ENCODE assay signal across 8 mouse cellular contexts in genomic region chr10:83776272-83776878, GRCm38 (mm10). TPM values are rescaled to one million over a fixed set of nuclear protein-coding genes. Genes with fewer than 3 reads are reported as not detected.
DNase-seq lines count a peak whose midpoint lies in the region; ATAC-seq and TF ChIP-seq lines count a peak whose summit lies in the region.

No protein-coding gene starts in this region.

- DNase-seq in midbrain, embryonic 10.5 days (ENCODE audit: low spot score) = peak; percentile 61
- peak; percentile 59 for DNase-seq in adrenal gland, postnatal 25 days
- peak; percentile 70 for DNase-seq in embryonic facial prominence, embryonic 10.5 days (ENCODE audit: low spot score)
- peak; percentile 69 to 80 for DNase-seq in heart, postnatal 14 days
- DNase-seq in layer of hippocampus, postnatal 25 days (ENCODE audit: extremely low spot score in 1 of 2, low spot score in 1 of 2) = peak; percentile 39 to 73
- DNase-seq in midbrain, postnatal 0 days (ENCODE audit: low spot score) = peak; percentile 89
- DNase-seq in thymus, postnatal 14 days = peak; percentile 48

- peaks cover 17% of the 10 kb centered on the region for H3K9me3 ChIP-seq in midbrain, embryonic 10.5 days (replicated peaks)
- H3K9me3 ChIP-seq in midbrain, embryonic 15.5 days = no peaks in the 10 kb centered on the region
- peaks cover 14% of the 10 kb centered on the region for H3K9me3 ChIP-seq in embryonic facial prominence, embryonic 10.5 days
- no peaks in the 10 kb centered on the region for H3K9me3 ChIP-seq in midbrain, postnatal 0 days (ENCODE audit: low read length)

- no peak overlapping the region for H3K4me2 ChIP-seq in midbrain, embryonic 15.5 days
- H3K4me2 ChIP-seq in midbrain, postnatal 0 days (ENCODE audit: low read depth, low read length, poor library complexity, severe bottlenecking) = no peak overlapping the region

- no peak overlapping the region for H3K9ac ChIP-seq in midbrain, embryonic 15.5 days
- H3K9ac ChIP-seq in midbrain, postnatal 0 days (replicated peaks; ENCODE audit: low read length, poor library complexity, severe bottlenecking) = no peak overlapping the region

- H3K4me1 ChIP-seq in midbrain, embryonic 10.5 days = no peaks in the 10 kb centered on the region
- H3K4me1 ChIP-seq in midbrain, embryonic 15.5 days = no peaks in the 10 kb centered on the region
- H3K4me1 ChIP-seq in embryonic facial prominence, embryonic 10.5 days = no peaks in the 10 kb centered on the region
- no peaks in the 10 kb centered on the region for H3K4me1 ChIP-seq in midbrain, postnatal 0 days (ENCODE audit: insufficient read depth, low read length)

- H3K36me3 ChIP-seq in midbrain, embryonic 10.5 days = no peaks in the 10 kb centered on the region
- H3K36me3 ChIP-seq in midbrain, embryonic 15.5 days (replicated peaks) = no peaks in the 10 kb centered on the region
- H3K36me3 ChIP-seq in embryonic facial prominence, embryonic 10.5 days (replicated peaks) = no peaks in the 10 kb centered on the region
- H3K36me3 ChIP-seq in midbrain, postnatal 0 days (ENCODE audit: insufficient read depth, low read length) = no peaks in the 10 kb centered on the region

- intact Hi-C loops in heart, postnatal 14 days (cut with DNase I) = loop anchor here (5.0 kb wide), 3 partner anchors 44 to 189 kb away; partner anchors contain the start of gene Appl2

- H3K4me3 ChIP-seq in midbrain, embryonic 10.5 days = no peak overlapping the region
- H3K4me3 ChIP-seq in midbrain, embryonic 15.5 days = no peak overlapping the region
- H3K4me3 ChIP-seq in embryonic facial prominence, embryonic 10.5 days = no peak overlapping the region
- no peak overlapping the region for H3K4me3 ChIP-seq in midbrain, postnatal 0 days (ENCODE audit: low read depth, low read length)

- ATAC-seq in midbrain, embryonic 15.5 days (replicated peaks) = no peak
- no peak for ATAC-seq in midbrain, postnatal 0 days (ENCODE audit: low FRiP score)

- peak; percentile 85 for TF ChIP-seq CTCF in midbrain, postnatal 0 days (IDR thresholded peaks at IDR 0.05)

- no peaks in the 10 kb centered on the region for H3K27me3 ChIP-seq in midbrain, embryonic 10.5 days (ENCODE audit: low read depth, poor library complexity, severe bottlenecking)
- no peaks in the 10 kb centered on the region for H3K27me3 ChIP-seq in midbrain, embryonic 15.5 days (replicated peaks)
- H3K27me3 ChIP-seq in embryonic facial prominence, embryonic 10.5 days (replicated peaks; ENCODE audit: low read depth, poor library complexity, severe bottlenecking) = no peaks in the 10 kb centered on the region
- no peaks in the 10 kb centered on the region for H3K27me3 ChIP-seq in midbrain, postnatal 0 days (ENCODE audit: insufficient read depth, low read length)

- no peak overlapping the region for H3K27ac ChIP-seq in midbrain, embryonic 10.5 days (replicated peaks)
- H3K27ac ChIP-seq in midbrain, embryonic 15.5 days = no peak overlapping the region
- H3K27ac ChIP-seq in embryonic facial prominence, embryonic 10.5 days (replicated peaks) = no peak overlapping the region
- no peak overlapping the region for H3K27ac ChIP-seq in midbrain, postnatal 0 days (ENCODE audit: low read depth, low read length)

- WGBS in midbrain, embryonic 10.5 days = 51% methylated on average over 11 of the region's 11 CpGs
- 46% methylated on average over 11 of the region's 11 CpGs for WGBS in midbrain, embryonic 15.5 days
- 48% methylated on average over 11 of the region's 11 CpGs for WGBS in embryonic facial prominence, embryonic 10.5 days
- WGBS in midbrain, postnatal 0 days = 38% methylated on average over 11 of the region's 11 CpGs

RNA-seq across cellular contexts. Expression of gene 1500009L16Rik, which starts 53.7 kb away (rescaled TPM):
- polyA plus RNA-seq in midbrain, embryonic 10.5 days (2016; fragmentation: Nextera tagmentation; extraction: Ambion mirVana) = 44.2 and 49.4 TPM in 2 replicates
- 79.6 and 83.2 TPM in 2 replicates for polyA plus RNA-seq in midbrain, embryonic 15.5 days (2015; fragmentation: Nextera tagmentation; extraction: Ambion mirVana)
- total RNA-seq in adrenal gland, postnatal 25 days (2021) = 17.9 and 19.2 TPM in 2 replicates
- 44.6 and 46.0 TPM in 2 replicates for polyA plus RNA-seq in embryonic facial prominence, embryonic 10.5 days (2016; fragmentation: Nextera tagmentation; extraction: Ambion mirVana)
- total RNA-seq in heart, postnatal 14 days (2021) = 1 to 10 TPM; 4.5 to 6.9 TPM
- total RNA-seq in layer of hippocampus, postnatal 25 days (2021) = 10 to 100 TPM; 15.2 to 18.9 TPM
- total RNA-seq in midbrain, postnatal 0 days (2014; rRNA removed) = 52.4 and 63.7 TPM in 2 replicates
- polyA plus RNA-seq in midbrain, postnatal 0 days (2015; fragmentation: Nextera tagmentation; extraction: Ambion mirVana) = 122 and 136 TPM in 2 replicates
